Mouse (Mus musculus): ENCODE results near the gene Rin2.

GRCm38 (mm10) chr2:145788562-145789346 is 113.7 kb downstream of the Rin2 start:
- TF ChIP-seq CTCF (IDR thresholded peaks at IDR 0.05; ENCODE audit: low read depth, low read length) = no peak
- TF ChIP-seq GATA1 (IDR thresholded peaks at IDR 0.05; ENCODE audit: borderline replicate concordance, low read length) = no peak
- TF ChIP-seq POLR2AphosphoS5 (IDR thresholded peaks at IDR 0.05; ENCODE audit: insufficient replicate concordance, low read depth, low read length) = no peak
- TF ChIP-seq TAL1 (conservative IDR thresholded peaks at IDR 0.05; ENCODE audit: low read depth, low read length) = no peak

Measured in G1E (cell line).